Mouse (Mus musculus) olfactory bulb, adult 2 months (tissue): ENCODE results near the gene Pnpla6.

Source experiments
- CTCF ChIP-seq: fragments of 200-500 bp; IDR thresholded peaks from 2 replicates; pipeline ENCODE4 v1.5.1; 2012; ENCODE audit warnings: low read depth, mild to moderate bottlenecking, low read length, moderate library complexity; ENCODE audit not compliant: insufficient read depth
- POLR2A ChIP-seq: fragments of 200-500 bp; IDR thresholded peaks from 2 replicates; pipeline ENCODE4 v1.6.1; 2012; ENCODE audit warnings: mild to moderate bottlenecking, low read depth, low read length, moderate library complexity; ENCODE audit not compliant: insufficient read depth

DNA sequence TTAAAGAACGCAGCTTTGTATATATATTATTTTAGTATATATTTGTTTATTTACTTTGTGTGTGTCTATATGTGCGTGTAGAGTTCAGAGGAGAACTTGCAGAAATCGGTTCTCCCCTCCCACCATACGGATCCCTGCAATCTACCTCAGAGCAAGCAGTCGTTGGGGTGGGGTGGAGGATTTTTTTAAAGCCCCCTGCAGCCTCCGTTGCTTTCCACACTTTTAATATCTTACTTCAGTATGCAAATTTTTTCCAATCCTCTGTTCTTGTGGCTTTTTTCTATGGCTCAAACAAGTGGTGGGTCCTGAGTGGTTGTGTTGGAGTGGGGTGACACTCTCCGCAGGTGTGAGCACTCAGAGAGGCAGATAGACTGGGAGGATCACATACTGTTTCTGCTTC is 53.2 kb downstream of the Pnpla6 start:
- TF ChIP-seq CTCF (no peak), POLR2A (no peak)
